Mouse (Mus musculus) midbrain, embryonic 13.5 days (tissue): ENCODE results near the gene Fam122a. TPM values are rescaled to one million over a fixed set of nuclear protein-coding genes. Genes with fewer than 3 reads are reported as not detected.

Experiments used
- ATAC-seq: fragments of 200-750 bp; cut with Nextera tagmentation; 2 replicates; pipeline ENCODE4 v1.8.0; 2017; ENCODE audit warnings: mild to moderate bottlenecking, moderate TSS enrichment, moderate library complexity
- H3K27ac ChIP-seq: fragments of 300-500 bp; sonication (generic); 2 replicates; pipeline ENCODE4 v1.5.1; 2015; ENCODE audit warnings: inconsistent platforms, mild to moderate bottlenecking, moderate library complexity
- H3K27me3 ChIP-seq: fragments of 300-500 bp; sonication (generic); 2 replicates; pipeline ENCODE4 v1.6.1; 2015; ENCODE audit warnings: mild to moderate bottlenecking, inconsistent platforms
- H3K36me3 ChIP-seq: fragments of 300-500 bp; sonication (generic); 2 replicates; pipeline ENCODE4 v1.6.1; 2015; ENCODE audit warnings: mild to moderate bottlenecking, inconsistent platforms
- H3K4me1 ChIP-seq: fragments of 300-500 bp; sonication (generic); replicated peaks from 2 replicates; pipeline ENCODE4 v1.6.1; 2015; ENCODE audit warnings: inconsistent platforms
- H3K4me2 ChIP-seq: fragments of 300-500 bp; sonication (generic); replicated peaks from 2 replicates; pipeline ENCODE4 v1.6.1; 2015; ENCODE audit warnings: moderate library complexity, mild to moderate bottlenecking, inconsistent platforms
- H3K4me3 ChIP-seq: fragments of 300-500 bp; sonication (generic); replicated peaks from 2 replicates; pipeline ENCODE4 v1.5.1; 2015; ENCODE audit warnings: mild to moderate bottlenecking, inconsistent platforms
- H3K9ac ChIP-seq: fragments of 300-500 bp; sonication (generic); replicated peaks from 2 replicates; pipeline ENCODE4 v1.6.1; 2015; ENCODE audit warnings: mild to moderate bottlenecking, inconsistent platforms
- H3K9me3 ChIP-seq: fragments of 300-500 bp; sonication (generic); 2 replicates; pipeline ENCODE4 v1.6.1; 2016; ENCODE audit warnings: mild to moderate bottlenecking, inconsistent platforms
- WGBS: fragments of 180-500 bp; shearing (Covaris S2); methylation state at CpG from one replicate; pipeline ENCODE4 v1.1.7; 2015; 5-methylcytosine and 5-hydroxymethylcytosine counted together
- polyA plus RNA-seq: library from polyadenylated mRNA; unstranded; fragments of >200 nt; fragmentation: Nextera tagmentation; extraction: Ambion mirVana; gene quantifications from 2 replicates; pipeline ENCODE4 v1.2.1, GENCODE M21; 2015

Gene Fam122a
- polyA plus RNA-seq, 1 experiment from 2014 or later, result 54.5 TPM

- Histone ChIP-seq H3K4me3 (no peak overlapping the region), H3K9ac (no peak overlapping the region), H3K9me3 (no peaks in the 10 kb centered on the region), H3K36me3 (no peaks in the 10 kb centered on the region), H3K4me2 (no peak overlapping the region), H3K4me1 (peaks cover 18% of the 10 kb centered on the region), H3K27me3 (no peaks in the 10 kb centered on the region), H3K27ac (no peak overlapping the region)
- ATAC-seq, result no peak
- 89% methylated on average over 7 of the region's 7 CpGs for WGBS
These were observed 34.8 kb upstream of the Fam122a start for GRCm38 (mm10) chr19:24511939-24512338.

- Histone ChIP-seq H3K27me3 (no peaks in the 10 kb centered on the region), H3K4me2 (no peak overlapping the region), H3K9ac (no peak overlapping the region), H3K27ac (no peak overlapping the region), H3K4me3 (no peak overlapping the region), H3K9me3 (no peaks in the 10 kb centered on the region), H3K36me3 (no peaks in the 10 kb centered on the region), H3K4me1 (peaks cover 18% of the 10 kb centered on the region)
- WGBS, result 88% methylated on average over 6 of the region's 6 CpGs
- no peak for ATAC-seq
These were observed 32.2 kb upstream of the Fam122a start for GRCm38 (mm10) chr19:24509391-24509790.

DNA sequence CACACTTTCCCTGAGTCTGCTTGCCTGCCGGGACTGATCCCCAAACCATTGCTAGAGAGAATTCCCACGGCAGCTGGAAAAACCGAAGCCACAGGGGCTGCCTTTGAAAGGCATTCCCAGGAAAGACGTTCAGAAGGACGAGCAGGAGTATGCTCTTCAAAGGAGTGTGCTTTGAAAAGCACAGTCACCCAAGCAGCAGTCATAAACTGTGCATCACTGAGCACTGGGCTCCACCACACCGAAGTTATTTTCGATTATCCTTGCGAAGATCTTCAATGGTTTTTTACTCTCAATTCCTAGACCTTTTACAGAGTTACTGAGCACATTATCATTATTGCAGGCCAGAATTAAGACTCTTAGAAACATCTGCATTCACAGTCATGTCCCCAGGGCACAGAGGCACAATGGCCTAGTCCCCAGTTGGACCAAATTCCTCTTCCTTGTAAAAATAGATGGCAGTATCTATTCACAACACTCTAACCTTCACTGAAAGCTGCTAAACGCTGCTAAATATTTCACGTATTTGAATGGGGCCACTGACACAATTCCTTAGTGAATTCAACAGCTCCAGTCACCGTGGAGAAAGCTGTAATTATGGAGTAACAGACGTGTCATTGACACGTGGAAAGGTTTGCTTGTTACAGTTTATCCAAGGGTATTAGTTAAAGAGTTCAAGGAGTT lies 31.1 kb upstream of the Fam122a start:
- ATAC-seq, result no peak
- no peaks in the 10 kb centered on the region for H3K9me3 ChIP-seq
- no peak overlapping the region for H3K9ac ChIP-seq
- H3K27me3 ChIP-seq, result no peaks in the 10 kb centered on the region
- 23% methylated on average over 13 of the region's 13 CpGs for WGBS
- no peak overlapping the region for H3K4me2 ChIP-seq
- H3K36me3 ChIP-seq, result no peaks in the 10 kb centered on the region
- no peak overlapping the region for H3K4me3 ChIP-seq
- H3K4me1 ChIP-seq, result peaks cover 18% of the 10 kb centered on the region
- H3K27ac ChIP-seq, result no peak overlapping the region

GRCm38 (mm10) chr19:24502736-24503421 lies 25.7 kb upstream of the Fam122a start:
- Histone ChIP-seq H3K27me3 (no peaks in the 10 kb centered on the region), H3K36me3 (no peaks in the 10 kb centered on the region), H3K9ac (no peak overlapping the region), H3K27ac (no peak overlapping the region), H3K4me3 (no peak overlapping the region), H3K9me3 (no peaks in the 10 kb centered on the region), H3K4me1 (peaks cover 2% of the 10 kb centered on the region), H3K4me2 (no peak overlapping the region)
- ATAC-seq, result no peak
- WGBS, result 86% methylated on average over 10 of the region's 10 CpGs

DNA sequence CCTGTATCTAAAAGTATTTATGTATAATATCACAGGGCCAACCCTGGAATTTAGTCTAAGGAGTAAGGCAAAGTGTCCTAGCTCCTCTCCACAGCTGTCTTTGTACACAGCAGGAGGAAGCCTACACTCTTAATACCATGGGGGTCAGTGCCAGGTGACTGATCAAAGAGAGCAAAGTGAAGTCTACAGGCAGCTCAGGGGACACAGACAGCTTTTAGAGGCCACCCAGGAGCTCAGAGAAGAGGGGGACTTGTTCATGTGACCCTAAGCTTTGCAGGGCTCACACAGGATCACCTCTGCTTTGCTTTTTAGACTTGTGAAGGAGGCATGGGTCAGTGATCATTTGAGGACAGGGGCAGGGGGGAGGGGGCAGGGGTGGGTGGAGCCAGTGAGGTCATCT lies 24.4 kb upstream of the Fam122a start:
- no peak for ATAC-seq
- no peaks in the 10 kb centered on the region for H3K27me3 ChIP-seq
- no peak overlapping the region for H3K4me2 ChIP-seq
- no peaks in the 10 kb centered on the region for H3K9me3 ChIP-seq
- no peak overlapping the region for H3K4me3 ChIP-seq
- H3K4me1 ChIP-seq, result no peaks in the 10 kb centered on the region
- H3K27ac ChIP-seq, result no peak overlapping the region
- no peaks in the 10 kb centered on the region for H3K36me3 ChIP-seq
- H3K9ac ChIP-seq, result no peak overlapping the region

DNA sequence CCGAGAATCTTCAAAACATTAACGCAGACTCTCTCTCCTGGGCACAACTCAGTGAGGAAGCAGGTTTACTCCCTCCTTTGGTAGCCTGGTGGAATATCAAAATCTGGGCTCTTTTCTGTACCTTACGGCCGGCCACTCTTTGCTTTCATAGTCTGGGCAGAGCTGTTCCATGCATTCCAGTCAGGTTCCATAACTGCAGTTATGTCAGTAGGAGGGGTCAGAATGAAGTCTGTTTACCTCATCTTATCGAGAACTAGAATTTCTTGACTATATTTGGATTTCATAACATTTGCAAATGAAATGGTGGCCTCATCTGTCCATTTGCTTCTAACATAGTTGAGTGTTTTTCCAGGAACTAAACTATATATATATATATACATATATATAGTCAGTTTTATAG lies 23.3 kb upstream of the Fam122a start:
- Histone ChIP-seq H3K9ac (no peak overlapping the region), H3K4me2 (no peak overlapping the region), H3K27ac (no peak overlapping the region), H3K36me3 (no peaks in the 10 kb centered on the region), H3K4me3 (no peak overlapping the region), H3K4me1 (no peaks in the 10 kb centered on the region), H3K9me3 (no peaks in the 10 kb centered on the region), H3K27me3 (no peaks in the 10 kb centered on the region)
- no peak for ATAC-seq
- WGBS, result 88% methylated on average over 5 of the region's 5 CpGs

- no peaks in the 10 kb centered on the region for H3K4me1 ChIP-seq
- no peak for ATAC-seq
- no peaks in the 10 kb centered on the region for H3K36me3 ChIP-seq
- no peak overlapping the region for H3K27ac ChIP-seq
- no peaks in the 10 kb centered on the region for H3K9me3 ChIP-seq
- no peak overlapping the region for H3K4me2 ChIP-seq
- WGBS, result 80% methylated on average over 3 of the region's 3 CpGs
- H3K27me3 ChIP-seq, result no peaks in the 10 kb centered on the region
- H3K9ac ChIP-seq, result no peak overlapping the region
- no peak overlapping the region for H3K4me3 ChIP-seq
These were observed 22.1 kb upstream of the Fam122a start for GRCm38 (mm10) chr19:24499291-24499690.

DNA sequence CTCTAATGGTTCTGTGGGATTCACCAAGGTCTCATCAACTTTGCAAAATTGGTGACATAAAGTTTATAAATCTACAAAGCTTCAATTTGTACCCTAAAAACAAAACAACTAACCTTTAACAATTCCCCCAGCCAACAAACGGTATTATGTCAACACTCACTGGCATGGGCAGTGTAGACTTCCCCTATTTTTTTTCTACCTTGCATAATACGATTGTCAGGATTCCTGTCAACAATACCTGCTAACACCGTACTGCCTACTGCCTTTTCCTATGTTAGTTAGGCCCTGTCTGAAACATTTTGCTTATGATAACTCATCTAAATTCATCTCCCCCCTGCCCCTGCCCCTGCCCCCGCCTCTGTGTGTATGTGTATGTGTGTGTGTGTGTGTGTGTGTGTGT lies 16.7 kb upstream of the Fam122a start:
- H3K4me3 ChIP-seq, result no peak overlapping the region
- no peak for ATAC-seq
- no peak overlapping the region for H3K4me2 ChIP-seq
- H3K27ac ChIP-seq, result no peak overlapping the region
- 90% methylated on average over 4 of the region's 4 CpGs for WGBS
- no peaks in the 10 kb centered on the region for H3K4me1 ChIP-seq
- no peaks in the 10 kb centered on the region for H3K36me3 ChIP-seq
- H3K9ac ChIP-seq, result no peak overlapping the region
- no peaks in the 10 kb centered on the region for H3K9me3 ChIP-seq
- H3K27me3 ChIP-seq, result no peaks in the 10 kb centered on the region

DNA sequence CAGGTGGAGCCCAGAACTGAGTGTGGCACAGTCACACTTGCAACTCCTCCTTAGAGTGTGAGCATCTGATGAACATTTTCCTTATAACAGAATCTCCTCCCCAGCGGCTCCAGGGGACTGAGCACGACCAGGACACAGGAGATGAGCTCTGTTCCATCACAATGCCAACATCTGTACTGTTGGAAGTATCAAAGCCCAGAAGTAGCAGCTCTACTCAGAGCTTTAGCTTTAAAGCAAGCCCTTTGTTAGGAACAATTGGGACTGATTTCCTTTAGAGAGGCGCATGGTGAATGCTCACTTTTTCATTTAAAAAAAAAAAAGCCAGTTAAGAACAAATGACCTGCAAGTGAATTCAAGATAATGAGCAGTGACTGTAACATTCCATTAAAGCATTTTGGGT lies 14.7 kb upstream of the Fam122a start:
- no peak for ATAC-seq
- Histone ChIP-seq H3K4me1 (no peaks in the 10 kb centered on the region), H3K4me3 (no peak overlapping the region), H3K36me3 (no peaks in the 10 kb centered on the region), H3K4me2 (no peak overlapping the region), H3K27ac (no peak overlapping the region), H3K9me3 (no peaks in the 10 kb centered on the region), H3K9ac (no peak overlapping the region), H3K27me3 (peaks cover 6% of the 10 kb centered on the region; the same call in 1 of the 2 replicates)
- 11% methylated on average over 3 of the region's 3 CpGs for WGBS

DNA sequence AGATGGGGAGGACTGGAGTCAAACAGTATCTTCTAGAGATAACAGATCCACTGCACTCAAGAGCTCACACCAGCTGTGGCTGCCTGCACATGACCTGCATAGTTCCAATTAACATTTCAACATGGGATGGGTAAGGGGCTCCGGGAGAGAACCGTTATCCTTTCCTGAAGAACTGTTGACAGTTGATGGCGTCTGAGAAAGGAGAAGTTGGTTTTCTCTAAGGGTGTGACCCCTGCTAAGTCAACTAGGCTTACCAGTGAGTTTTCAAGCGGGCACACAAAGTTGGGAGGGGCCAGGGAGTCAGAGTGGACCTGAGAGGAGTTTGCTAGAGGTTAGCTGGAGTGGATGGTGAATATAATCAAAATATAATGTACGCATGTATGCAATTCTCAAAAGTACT lies 13.1 kb upstream of the Fam122a start:
- Histone ChIP-seq H3K27ac (no peak overlapping the region), H3K9ac (no peak overlapping the region), H3K36me3 (no peaks in the 10 kb centered on the region), H3K27me3 (peaks cover 6% of the 10 kb centered on the region; the same call in 1 of the 2 replicates), H3K4me2 (no peak overlapping the region), H3K4me1 (no peaks in the 10 kb centered on the region), H3K4me3 (no peak overlapping the region), H3K9me3 (no peaks in the 10 kb centered on the region)
- WGBS, result 79% methylated on average over 5 of the region's 5 CpGs
- no peak for ATAC-seq

DNA sequence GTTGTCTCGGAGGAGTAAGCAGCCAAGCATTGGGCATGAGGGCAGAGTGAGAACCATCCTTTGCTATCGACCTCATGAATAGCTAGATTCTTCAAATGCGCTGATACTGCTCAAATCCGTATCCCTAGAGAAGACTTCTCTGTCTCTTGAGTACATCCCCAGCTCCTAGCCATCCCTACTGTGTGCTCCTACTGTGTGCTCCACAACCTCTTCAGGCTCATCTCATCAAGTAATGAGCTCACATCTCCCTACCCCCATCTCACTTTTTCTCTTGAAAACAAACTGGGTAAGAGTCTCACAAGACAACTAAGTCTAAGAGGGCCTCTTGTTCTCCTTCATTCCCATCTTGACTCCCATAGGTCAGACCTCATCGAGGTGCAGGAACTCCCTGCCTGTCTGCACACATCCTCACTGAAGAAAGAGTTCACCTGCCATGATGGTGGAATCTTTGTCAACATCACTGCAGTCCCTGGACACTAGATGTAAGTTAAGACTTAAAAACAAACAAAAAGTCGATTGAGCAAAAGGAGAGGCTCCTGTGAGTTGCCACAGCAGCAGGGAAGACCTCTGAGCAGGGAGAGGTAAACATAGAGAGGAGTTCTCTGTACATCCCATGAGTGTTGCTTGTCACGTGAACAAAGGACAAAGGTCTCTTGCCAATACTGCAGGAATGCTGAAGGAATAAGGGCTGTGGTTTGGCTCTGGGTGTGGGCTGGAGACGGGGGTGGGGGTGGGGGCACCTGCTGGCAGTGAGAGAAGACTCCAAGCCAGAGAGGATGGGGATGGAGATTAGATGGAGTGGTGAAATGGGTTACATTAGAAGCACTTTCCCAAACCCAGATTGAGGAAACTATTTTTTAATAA lies 9.5 kb upstream of the Fam122a start:
- Histone ChIP-seq H3K27me3 (peaks cover 22% of the 10 kb centered on the region), H3K4me2 (no peak overlapping the region), H3K36me3 (no peaks in the 10 kb centered on the region), H3K4me3 (no peak overlapping the region), H3K9me3 (no peaks in the 10 kb centered on the region), H3K9ac (no peak overlapping the region), H3K27ac (no peak overlapping the region), H3K4me1 (peaks cover 5% of the 10 kb centered on the region; the same call in 1 of the 2 replicates)
- WGBS, result 77% methylated on average over 8 of the region's 8 CpGs
- no peak for ATAC-seq

DNA sequence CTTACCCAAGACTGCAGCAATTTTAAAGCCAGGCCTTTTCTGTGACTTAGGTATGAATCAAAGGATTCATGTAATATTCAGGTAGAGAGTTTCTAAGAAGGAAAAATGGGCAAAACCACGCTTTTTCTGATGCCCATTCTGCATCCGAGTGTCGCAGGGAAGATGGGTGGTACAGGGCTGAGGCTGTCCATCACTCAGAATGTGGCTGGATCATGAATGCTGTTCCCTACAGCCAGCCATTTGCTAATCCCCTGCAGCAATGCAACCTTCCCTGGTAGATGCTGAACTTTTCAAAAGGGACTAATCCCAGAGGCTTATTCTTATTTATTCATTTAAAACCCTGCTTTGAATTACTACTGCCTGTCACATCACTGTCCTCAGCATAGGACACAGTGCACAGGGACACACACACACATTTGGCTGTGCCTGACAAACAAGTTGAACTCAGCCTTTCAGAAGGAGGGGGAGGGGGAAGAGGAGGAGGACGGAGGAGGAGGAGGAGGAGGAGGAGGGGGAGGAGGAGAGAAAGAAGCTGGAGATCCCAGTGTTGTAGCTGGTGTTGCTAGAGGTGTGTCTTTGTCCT lies 7.5 kb upstream of the Fam122a start:
- Histone ChIP-seq H3K9me3 (no peaks in the 10 kb centered on the region), H3K27me3 (peaks cover 28% of the 10 kb centered on the region), H3K4me1 (peaks cover 5% of the 10 kb centered on the region; the same call in 1 of the 2 replicates), H3K36me3 (no peaks in the 10 kb centered on the region), H3K27ac (no peak overlapping the region), H3K4me2 (no peak overlapping the region), H3K9ac (0 out of 2 replicates have a peak overlapping the region, but pooled peaks have one; percentile 10), H3K4me3 (no peak overlapping the region)
- peak; percentile 84 for ATAC-seq
- WGBS, result 14% methylated on average over 4 of the region's 4 CpGs
